Mouse (Mus musculus): ENCODE results near the gene Rptor. TPM values are rescaled to one million over a fixed set of nuclear protein-coding genes. Genes with fewer than 3 reads are reported as not detected.
A peak's percentile ranks its signal among the peaks of the same experiment; 100 is the strongest.

The Rptor gene
- total and polyA plus RNA-seq, 3 experiments = 19.7 to 32.4 (median 32.1) TPM

- no peaks in the 10 kb centered on the region for H3K27me3 ChIP-seq (ENCODE audit: control insufficient read depth, insufficient read depth, low read length)
- H3K36me3 ChIP-seq (ENCODE audit: control insufficient read depth, insufficient read depth, low read length) = no peaks in the 10 kb centered on the region
- peaks cover 1% of the 10 kb centered on the region; the same call in 1 of the 2 replicates for H3K4me1 ChIP-seq (ENCODE audit: control insufficient read depth, insufficient read depth, low read length)
- no peak overlapping the region for H3K4me3 ChIP-seq
- no peak overlapping the region for H3K9ac ChIP-seq (ENCODE audit: low read depth, low read length)
- TF ChIP-seq EP300 (IDR thresholded peaks at IDR 0.05; ENCODE audit: insufficient read depth, low read depth, low read length) (no peak), CTCF (IDR thresholded peaks at IDR 0.05) (no peak), POLR2A (IDR thresholded peaks at IDR 0.05; ENCODE audit: insufficient read depth, low read depth, low read length) (no peak)
- no peak for DNase-seq
- H3K27ac ChIP-seq = no peak overlapping the region
- intact Hi-C loops (cut with DNase I) = no loop called here
- WGBS = 88% methylated on average over 7 of the region's 7 CpGs
- no peaks in the 10 kb centered on the region; the same call in 1 of the 2 replicates for H3K79me2 ChIP-seq (replicated peaks; ENCODE audit: control insufficient read depth, insufficient read depth, low read length)
Measured at GRCm38 (mm10) chr11:119758705-119759327, 156.1 kb downstream of the Rptor start.

- Histone ChIP-seq H3K79me2 (replicated peaks; ENCODE audit: control insufficient read depth, insufficient read depth, low read length) (no peaks in the 10 kb centered on the region; the same call in 1 of the 2 replicates), H3K4me3 (no peak overlapping the region), H3K9ac (ENCODE audit: low read depth, low read length) (no peak overlapping the region), H3K36me3 (ENCODE audit: control insufficient read depth, insufficient read depth, low read length) (no peaks in the 10 kb centered on the region), H3K4me1 (ENCODE audit: control insufficient read depth, insufficient read depth, low read length) (peaks cover 3% of the 10 kb centered on the region; the same call in 1 of the 2 replicates), H3K27ac (no peak overlapping the region), H3K27me3 (ENCODE audit: control insufficient read depth, insufficient read depth, low read length) (no peaks in the 10 kb centered on the region)
- TF ChIP-seq EP300 (IDR thresholded peaks at IDR 0.05; ENCODE audit: insufficient read depth, low read depth, low read length) (no peak), POLR2A (IDR thresholded peaks at IDR 0.05; ENCODE audit: insufficient read depth, low read depth, low read length) (no peak), CTCF (IDR thresholded peaks at IDR 0.05) (no peak)
- intact Hi-C loops (cut with DNase I) = loop anchor here (5.0 kb wide), 1 partner anchor 261 kb away; no protein-coding TSS in a partner anchor
- DNase-seq = no peak
- 69% methylated on average over 9 of the region's 9 CpGs for WGBS
Measured at GRCm38 (mm10) chr11:119762911-119763310, 160.2 kb downstream of the Rptor start.

GRCm38 (mm10) chr11:119766023-119766422, 163.3 kb downstream of the Rptor start:
- peaks cover 3% of the 10 kb centered on the region; the same call in 1 of the 2 replicates for H3K4me1 ChIP-seq (ENCODE audit: control insufficient read depth, insufficient read depth, low read length)
- H3K27ac ChIP-seq = no peak overlapping the region
- intact Hi-C loops (cut with DNase I) = no loop called here
- TF ChIP-seq POLR2A (IDR thresholded peaks at IDR 0.05; ENCODE audit: insufficient read depth, low read depth, low read length) (no peak), EP300 (IDR thresholded peaks at IDR 0.05; ENCODE audit: insufficient read depth, low read depth, low read length) (peak; percentile 72), CTCF (IDR thresholded peaks at IDR 0.05) (no peak)
- WGBS = 67% methylated on average over 6 of the region's 6 CpGs
- H3K27me3 ChIP-seq (ENCODE audit: control insufficient read depth, insufficient read depth, low read length) = no peaks in the 10 kb centered on the region
- no peak for DNase-seq
- no peak overlapping the region for H3K4me3 ChIP-seq
- H3K79me2 ChIP-seq (replicated peaks; ENCODE audit: control insufficient read depth, insufficient read depth, low read length) = no peaks in the 10 kb centered on the region
- H3K9ac ChIP-seq (ENCODE audit: low read depth, low read length) = no peak overlapping the region
- no peaks in the 10 kb centered on the region for H3K36me3 ChIP-seq (ENCODE audit: control insufficient read depth, insufficient read depth, low read length)

- intact Hi-C loops (cut with DNase I) = no loop called here
- no peak overlapping the region for H3K4me3 ChIP-seq
Measured at GRCm38 (mm10) chr11:119766782-119767459, 164.2 kb downstream of the Rptor start.

GRCm38 (mm10) chr11:119767525-119767924, 164.8 kb downstream of the Rptor start:
- Histone ChIP-seq H3K79me2 (replicated peaks; ENCODE audit: control insufficient read depth, insufficient read depth, low read length) (no peaks in the 10 kb centered on the region), H3K4me1 (ENCODE audit: control insufficient read depth, insufficient read depth, low read length) (peaks cover 3% of the 10 kb centered on the region; the same call in 1 of the 2 replicates), H3K4me3 (no peak overlapping the region), H3K27me3 (ENCODE audit: control insufficient read depth, insufficient read depth, low read length) (no peaks in the 10 kb centered on the region), H3K36me3 (ENCODE audit: control insufficient read depth, insufficient read depth, low read length) (no peaks in the 10 kb centered on the region), H3K27ac (no peak overlapping the region), H3K9ac (ENCODE audit: low read depth, low read length) (no peak overlapping the region)
- intact Hi-C loops (cut with DNase I) = no loop called here
- DNase-seq = no peak
- 54% methylated on average over 6 of the region's 6 CpGs for WGBS
- TF ChIP-seq EP300 (IDR thresholded peaks at IDR 0.05; ENCODE audit: insufficient read depth, low read depth, low read length) = no peak
- no peak for TF ChIP-seq CTCF (IDR thresholded peaks at IDR 0.05)
- no peak for TF ChIP-seq POLR2A (IDR thresholded peaks at IDR 0.05; ENCODE audit: insufficient read depth, low read depth, low read length)

More at GRCm38 (mm10) chr11:119766782-119767459, 164.2 kb downstream of the Rptor start:
- 85% methylated on average over 5 of the region's 5 CpGs for WGBS
- Histone ChIP-seq H3K36me3 (ENCODE audit: control insufficient read depth, insufficient read depth, low read length) (no peaks in the 10 kb centered on the region), H3K79me2 (replicated peaks; ENCODE audit: control insufficient read depth, insufficient read depth, low read length) (no peaks in the 10 kb centered on the region), H3K9ac (ENCODE audit: low read depth, low read length) (no peak overlapping the region), H3K27me3 (ENCODE audit: control insufficient read depth, insufficient read depth, low read length) (no peaks in the 10 kb centered on the region), H3K27ac (no peak overlapping the region), H3K4me1 (ENCODE audit: control insufficient read depth, insufficient read depth, low read length) (peaks cover 3% of the 10 kb centered on the region; the same call in 1 of the 2 replicates)
- no peak for DNase-seq
- no peak for TF ChIP-seq CTCF (IDR thresholded peaks at IDR 0.05)
- no peak for TF ChIP-seq EP300 (IDR thresholded peaks at IDR 0.05; ENCODE audit: insufficient read depth, low read depth, low read length)

GRCm38 (mm10) chr11:119768511-119768910, 165.8 kb downstream of the Rptor start:
- no peak overlapping the region for H3K27ac ChIP-seq
- no peak for DNase-seq
- TF ChIP-seq POLR2A (IDR thresholded peaks at IDR 0.05; ENCODE audit: insufficient read depth, low read depth, low read length) (no peak), EP300 (IDR thresholded peaks at IDR 0.05; ENCODE audit: insufficient read depth, low read depth, low read length) (no peak), CTCF (IDR thresholded peaks at IDR 0.05) (no peak)
- H3K4me3 ChIP-seq = no peak overlapping the region
- H3K9ac ChIP-seq (ENCODE audit: low read depth, low read length) = no peak overlapping the region
- H3K79me2 ChIP-seq (replicated peaks; ENCODE audit: control insufficient read depth, insufficient read depth, low read length) = no peaks in the 10 kb centered on the region
- H3K36me3 ChIP-seq (ENCODE audit: control insufficient read depth, insufficient read depth, low read length) = no peaks in the 10 kb centered on the region
- whole genome bisulfite sequencing = 68% methylated on average over 4 of the region's 4 CpGs
- no peaks in the 10 kb centered on the region for H3K27me3 ChIP-seq (ENCODE audit: control insufficient read depth, insufficient read depth, low read length)
- peaks cover 2% of the 10 kb centered on the region for H3K4me1 ChIP-seq (ENCODE audit: control insufficient read depth, insufficient read depth, low read length)
- intact Hi-C loops (cut with DNase I) = no loop called here

All from heart, adult 2 months (tissue).